Comparison of ENCODE assay signal across 13 mouse cellular contexts in the genomic region with DNA sequence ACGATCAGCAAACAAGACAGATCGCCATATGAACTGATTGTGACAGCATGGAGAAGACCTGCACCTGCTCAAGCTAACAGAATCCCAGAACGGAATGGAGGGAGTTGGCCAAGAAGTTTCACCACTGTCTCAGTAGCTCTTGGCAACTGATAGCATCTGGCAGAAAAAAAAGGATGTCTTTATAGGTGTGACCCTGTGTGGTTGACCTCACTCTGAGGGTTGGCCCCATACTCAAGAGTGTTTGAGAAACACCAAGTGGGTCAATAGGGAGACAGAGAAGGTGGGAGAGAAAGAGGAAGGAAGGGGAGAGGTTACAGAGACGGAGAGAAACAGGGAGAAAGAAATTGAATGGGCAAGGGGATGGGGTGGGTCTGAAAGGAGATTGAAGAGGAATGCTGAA.
"Had no signal": no experiment of that assay in that cellular context is flagged by ENCODE, and none has a peak within 500 bp of the region (broad histone marks: within the 10 kb centered on the region; RNA-seq: fewer than 3 reads in every experiment).

No protein-coding gene starts in this region.

- H3K36me3 ChIP-seq: limb, embryonic 10.5 days; lung, embryonic 15.5 days; midbrain, embryonic 15.5 days; neural tube, embryonic 13.5 days had no signal

- H3K27me3 ChIP-seq: lung, embryonic 15.5 days; megakaryocyte, embryonic 14.5 days; midbrain, embryonic 15.5 days; neural tube, embryonic 13.5 days had no signal

- H3K9me3 ChIP-seq: limb, embryonic 10.5 days; lung, embryonic 15.5 days; megakaryocyte, embryonic 14.5 days; midbrain, embryonic 15.5 days; neural tube, embryonic 13.5 days had no signal

- H3K4me2 ChIP-seq: lung, embryonic 15.5 days; midbrain, embryonic 11.5 days; midbrain, embryonic 15.5 days; neural tube, embryonic 13.5 days had no signal

- ATAC-seq: intestine, postnatal 0 days; midbrain, embryonic 15.5 days had no signal

- H3K4me3 ChIP-seq: left cerebral cortex, adult 2 months; limb, embryonic 10.5 days; lung, embryonic 15.5 days; megakaryocyte, embryonic 14.5 days; midbrain, embryonic 15.5 days; neural tube, embryonic 13.5 days had no signal

- DNase-seq: kidney, adult 8-10 months; kidney, postnatal 25 days; right cerebral cortex, postnatal 14 days; thymus, postnatal 4 days had no signal

- H3K4me1 ChIP-seq: midbrain, embryonic 15.5 days had no signal

- H3K9ac ChIP-seq: liver, embryonic 14.5 days; lung, embryonic 15.5 days; midbrain, embryonic 15.5 days; neural tube, embryonic 13.5 days had no signal

- H3K27ac ChIP-seq: left cerebral cortex, adult 2 months; limb, embryonic 10.5 days; liver, embryonic 14.5 days; lung, embryonic 15.5 days; midbrain, embryonic 15.5 days; neural tube, embryonic 13.5 days had no signal
